Mouse (Mus musculus): ENCODE results near the gene Icam2. TPM values are rescaled to one million over a fixed set of nuclear protein-coding genes. Genes with fewer than 3 reads are reported as not detected.

Icam2 gene
- polyA plus RNA-seq, 2 experiments, result 32.8 to 46.4 TPM

GRCm38 (mm10) chr11:106428556-106428955, 40.7 kb upstream of the Icam2 start:
- no peak for ATAC-seq (ENCODE audit: low FRiP score, low read depth)
- no peak overlapping the region for H3K9ac ChIP-seq (ENCODE audit: low read depth, low read length, severe bottlenecking)
- WGBS, result 72% methylated on average over 2 of the region's 2 CpGs
- no peaks in the 10 kb centered on the region for H3K4me1 ChIP-seq (ENCODE audit: control insufficient read depth, insufficient read depth, low read length)
- no peak overlapping the region for H3K27ac ChIP-seq (replicated peaks; ENCODE audit: low read depth, low read length)
- no peak for TF ChIP-seq POLR2A (IDR thresholded peaks at IDR 0.05; ENCODE audit: borderline replicate concordance, extremely low read depth, insufficient read depth, insufficient read length)
- no peak overlapping the region for H3K4me3 ChIP-seq (replicated peaks; ENCODE audit: low read length)
- H3K36me3 ChIP-seq (ENCODE audit: control insufficient read depth, insufficient read depth, low read length), result no peaks in the 10 kb centered on the region; the same call in 1 of the 2 replicates
- H3K27me3 ChIP-seq (ENCODE audit: control insufficient read depth, insufficient read depth, low read length), result no peaks in the 10 kb centered on the region
- no peak overlapping the region for H3K4me2 ChIP-seq (replicated peaks; ENCODE audit: low read depth, low read length, severe bottlenecking)
- DNase-seq (ENCODE audit: low spot score), result no peak
- H3K9me3 ChIP-seq (ENCODE audit: control insufficient read depth, low read length), result no peaks in the 10 kb centered on the region

GRCm38 (mm10) chr11:106428106-106428505, 40.2 kb upstream of the Icam2 start:
- H3K4me1 ChIP-seq (ENCODE audit: control insufficient read depth, insufficient read depth, low read length), result no peaks in the 10 kb centered on the region
- H3K27ac ChIP-seq (replicated peaks; ENCODE audit: low read depth, low read length), result no peak overlapping the region
- H3K4me2 ChIP-seq (replicated peaks; ENCODE audit: low read depth, low read length, severe bottlenecking), result no peak overlapping the region
- no peaks in the 10 kb centered on the region for H3K27me3 ChIP-seq (ENCODE audit: control insufficient read depth, insufficient read depth, low read length)
- peaks cover 4% of the 10 kb centered on the region for H3K36me3 ChIP-seq (ENCODE audit: control insufficient read depth, insufficient read depth, low read length)
- no peak overlapping the region for H3K9ac ChIP-seq (ENCODE audit: low read depth, low read length, severe bottlenecking)
- WGBS, result 57% methylated on average over 4 of the region's 4 CpGs
- ATAC-seq (ENCODE audit: low FRiP score, low read depth) (no peak), DNase-seq (ENCODE audit: low spot score) (no peak)
- TF ChIP-seq POLR2A (IDR thresholded peaks at IDR 0.05; ENCODE audit: borderline replicate concordance, extremely low read depth, insufficient read depth, insufficient read length), result no peak
- no peak overlapping the region for H3K4me3 ChIP-seq (replicated peaks; ENCODE audit: low read length)
- no peaks in the 10 kb centered on the region for H3K9me3 ChIP-seq (ENCODE audit: control insufficient read depth, low read length)

- Histone ChIP-seq H3K4me3 (replicated peaks; ENCODE audit: low read length) (no peak overlapping the region), H3K36me3 (ENCODE audit: control insufficient read depth, insufficient read depth, low read length) (peaks cover 12% of the 10 kb centered on the region), H3K4me2 (replicated peaks; ENCODE audit: low read depth, low read length, severe bottlenecking) (no peak overlapping the region), H3K9me3 (ENCODE audit: control insufficient read depth, low read length) (no peaks in the 10 kb centered on the region), H3K4me1 (ENCODE audit: control insufficient read depth, insufficient read depth, low read length) (no peaks in the 10 kb centered on the region), H3K9ac (ENCODE audit: low read depth, low read length, severe bottlenecking) (no peak overlapping the region), H3K27me3 (ENCODE audit: control insufficient read depth, insufficient read depth, low read length) (no peaks in the 10 kb centered on the region), H3K27ac (replicated peaks; ENCODE audit: low read depth, low read length) (no peak overlapping the region)
- WGBS, result 92% methylated on average over 4 of the region's 4 CpGs
- DNase-seq (ENCODE audit: low spot score) (no peak), ATAC-seq (ENCODE audit: low FRiP score, low read depth) (no peak)
- no peak for TF ChIP-seq POLR2A (IDR thresholded peaks at IDR 0.05; ENCODE audit: borderline replicate concordance, extremely low read depth, insufficient read depth, insufficient read length)
Observed at GRCm38 (mm10) chr11:106426447-106426846, 38.6 kb upstream of the Icam2 start.

GRCm38 (mm10) chr11:106425201-106425600, 37.3 kb upstream of the Icam2 start:
- Histone ChIP-seq H3K4me3 (replicated peaks; ENCODE audit: low read length) (no peak overlapping the region), H3K9ac (ENCODE audit: low read depth, low read length, severe bottlenecking) (no peak overlapping the region), H3K27ac (replicated peaks; ENCODE audit: low read depth, low read length) (no peak overlapping the region), H3K4me1 (ENCODE audit: control insufficient read depth, insufficient read depth, low read length) (no peaks in the 10 kb centered on the region), H3K27me3 (ENCODE audit: control insufficient read depth, insufficient read depth, low read length) (no peaks in the 10 kb centered on the region), H3K9me3 (ENCODE audit: control insufficient read depth, low read length) (no peaks in the 10 kb centered on the region), H3K36me3 (ENCODE audit: control insufficient read depth, insufficient read depth, low read length) (peaks cover 12% of the 10 kb centered on the region), H3K4me2 (replicated peaks; ENCODE audit: low read depth, low read length, severe bottlenecking) (no peak overlapping the region)
- TF ChIP-seq POLR2A (IDR thresholded peaks at IDR 0.05; ENCODE audit: borderline replicate concordance, extremely low read depth, insufficient read depth, insufficient read length), result no peak
- ATAC-seq (ENCODE audit: low FRiP score, low read depth), result no peak
- 88% methylated on average over 5 of the region's 5 CpGs for WGBS
- DNase-seq (ENCODE audit: low spot score), result no peak

- Histone ChIP-seq H3K4me1 (ENCODE audit: control insufficient read depth, insufficient read depth, low read length) (no peaks in the 10 kb centered on the region), H3K27ac (replicated peaks; ENCODE audit: low read depth, low read length) (no peak overlapping the region), H3K36me3 (ENCODE audit: control insufficient read depth, insufficient read depth, low read length) (peaks cover 16% of the 10 kb centered on the region), H3K4me3 (replicated peaks; ENCODE audit: low read length) (no peak overlapping the region), H3K27me3 (ENCODE audit: control insufficient read depth, insufficient read depth, low read length) (no peaks in the 10 kb centered on the region), H3K9ac (ENCODE audit: low read depth, low read length, severe bottlenecking) (no peak overlapping the region), H3K4me2 (replicated peaks; ENCODE audit: low read depth, low read length, severe bottlenecking) (no peak overlapping the region), H3K9me3 (ENCODE audit: control insufficient read depth, low read length) (no peaks in the 10 kb centered on the region)
- no peak for ATAC-seq (ENCODE audit: low FRiP score, low read depth)
- no peak for TF ChIP-seq POLR2A (IDR thresholded peaks at IDR 0.05; ENCODE audit: borderline replicate concordance, extremely low read depth, insufficient read depth, insufficient read length)
- no peak for DNase-seq (ENCODE audit: low spot score)
- WGBS, result 79% methylated on average over 9 of the region's 9 CpGs
Observed at GRCm38 (mm10) chr11:106419262-106420102, 31.6 kb upstream of the Icam2 start.
